Mouse (Mus musculus): ENCODE results near the gene Grb10.

- no peak for TF ChIP-seq POLR2A (IDR thresholded peaks at IDR 0.05; ENCODE audit: borderline replicate concordance, extremely low read depth, low read depth, low read length)
- no peak for TF ChIP-seq CTCF (IDR thresholded peaks at IDR 0.05; ENCODE audit: insufficient read depth, low read length)
Observed at GRCm38 (mm10) chr11:11886403-11886998, 152.0 kb downstream of the Grb10 start.

Measured in lung, adult 2 months (tissue).